Mouse (Mus musculus): ENCODE results near the gene Chaf1b.
A peak's percentile ranks its signal among the peaks of the same experiment; 100 is the strongest.

The Chaf1b gene

GRCm38 (mm10) chr16:93883423-93884085 is at the start of gene Chaf1b:
Gene Chaf1b, plus strand, starts transcription at chr16:93883901.
- DNase-seq (ENCODE audit: low read depth, low spot score), result peak; percentile 94

- DNase-seq (ENCODE audit: low read depth, low spot score), result no peak
Measured at GRCm38 (mm10) chr16:93834076-93834475, 49.6 kb upstream of the Chaf1b start.

- DNase-seq (ENCODE audit: low read depth, low spot score), result no peak
Measured at GRCm38 (mm10) chr16:93839049-93839448, 44.7 kb upstream of the Chaf1b start.

GRCm38 (mm10) chr16:93850527-93850926 is 33.2 kb upstream of the Chaf1b start:
- no peak for DNase-seq (ENCODE audit: low read depth, low spot score)

DNA sequence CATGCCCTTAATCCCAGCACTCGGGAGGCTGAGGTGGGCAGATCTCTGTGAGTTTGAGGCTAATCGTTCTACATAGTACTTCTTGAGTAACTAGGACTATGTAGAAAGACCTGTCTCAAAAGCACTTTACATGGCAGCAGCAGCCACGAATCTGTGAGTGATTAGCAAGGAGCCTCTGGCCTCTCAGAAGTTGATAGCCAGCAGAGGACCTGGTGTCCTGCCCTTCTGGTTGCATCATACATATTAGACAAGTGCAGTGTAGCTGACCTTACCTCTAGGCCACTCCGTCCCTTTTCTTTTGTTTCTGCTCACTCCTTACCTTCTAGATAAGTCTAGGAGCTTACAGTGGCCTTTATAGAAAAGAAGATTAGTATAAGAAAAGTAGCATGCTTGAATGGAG is 23.7 kb upstream of the Chaf1b start:
- DNase-seq (ENCODE audit: low read depth, low spot score), result no peak

DNA sequence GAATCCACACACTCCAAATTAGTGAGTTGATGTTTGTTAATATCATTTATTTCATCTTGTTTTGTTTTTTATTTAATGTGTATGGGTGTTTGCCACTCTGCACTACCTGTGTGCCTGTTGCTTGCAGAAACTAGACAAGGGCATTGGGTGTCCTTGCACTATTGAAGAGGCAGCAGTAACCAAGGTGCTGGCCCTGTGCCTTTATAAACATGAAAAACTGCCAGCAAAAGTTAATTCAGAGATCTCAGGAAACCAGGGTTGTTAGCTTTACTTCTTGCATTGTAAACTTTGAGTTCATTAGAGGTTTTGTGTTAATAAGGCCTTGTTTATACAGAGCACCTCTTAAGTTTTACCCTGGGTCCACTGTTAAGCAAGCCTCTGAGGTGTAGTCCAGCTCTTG is 23.0 kb upstream of the Chaf1b start:
- no peak for DNase-seq (ENCODE audit: low read depth, low spot score)

GRCm38 (mm10) chr16:93874841-93875240 is 8.9 kb upstream of the Chaf1b start:
- DNase-seq (ENCODE audit: low read depth, low spot score), result no peak

GRCm38 (mm10) chr16:93877612-93878380 is 5.9 kb upstream of the Chaf1b start:
- DNase-seq (ENCODE audit: low read depth, low spot score), result no peak

- DNase-seq (ENCODE audit: low read depth, low spot score), result no peak
Measured at GRCm38 (mm10) chr16:93884086-93884721, 503 bp downstream of the Chaf1b start.

DNA sequence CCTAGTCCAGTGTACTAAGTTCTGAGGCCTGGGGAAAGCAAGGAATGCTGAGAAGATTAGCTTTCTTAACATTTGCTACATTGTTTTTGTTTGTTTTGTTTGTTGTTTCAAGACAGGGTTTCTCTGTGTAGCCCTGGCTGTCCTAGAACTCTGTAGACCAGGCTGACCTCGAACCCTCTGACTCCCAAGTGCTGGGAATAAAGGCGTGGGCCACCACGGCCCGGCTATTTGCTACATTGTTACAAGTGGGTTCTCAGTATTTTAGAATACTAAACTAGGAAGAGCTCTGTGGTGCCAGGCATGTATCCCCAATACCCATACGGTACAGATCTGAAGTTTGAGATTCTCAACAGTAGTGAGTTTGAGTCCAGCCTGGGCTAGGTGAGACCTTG is 1.0 kb downstream of the Chaf1b start:
- no peak for DNase-seq (ENCODE audit: low read depth, low spot score)

- DNase-seq (ENCODE audit: low read depth, low spot score), result no peak
Measured at GRCm38 (mm10) chr16:93888481-93888880, 4.8 kb downstream of the Chaf1b start.

DNA sequence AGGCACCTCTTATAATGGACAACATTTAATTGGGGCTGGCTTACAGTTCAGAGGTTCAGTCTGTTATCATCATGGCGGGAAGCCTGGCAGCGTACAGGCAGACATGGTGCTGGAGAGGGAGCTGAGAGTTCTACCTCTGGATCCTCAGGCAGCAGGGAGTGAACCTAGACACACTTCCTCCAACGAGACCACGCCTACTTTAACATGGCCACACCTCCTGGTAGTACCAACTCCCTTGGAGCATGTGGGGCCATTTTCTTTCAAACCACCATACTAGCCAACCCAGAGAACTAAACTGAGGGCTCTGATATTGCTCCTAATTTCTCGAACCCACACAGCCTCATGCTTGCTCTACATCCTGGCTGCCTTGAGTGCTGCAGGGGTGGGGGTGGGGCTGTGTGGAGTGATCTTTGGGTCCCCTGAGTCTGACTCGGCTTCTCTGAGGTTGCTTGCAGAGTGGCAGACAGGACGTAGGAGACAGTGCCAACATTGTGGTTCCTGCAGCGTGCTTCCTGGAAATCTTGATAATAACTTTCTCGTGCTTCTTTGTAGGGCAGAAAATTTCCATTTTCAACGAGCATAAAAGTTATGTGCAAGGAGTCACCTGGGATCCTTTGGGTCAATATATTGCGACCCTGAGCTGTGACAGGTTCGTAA is 7.4 kb downstream of the Chaf1b start:
- no peak for DNase-seq (ENCODE audit: low read depth, low spot score)

DNA sequence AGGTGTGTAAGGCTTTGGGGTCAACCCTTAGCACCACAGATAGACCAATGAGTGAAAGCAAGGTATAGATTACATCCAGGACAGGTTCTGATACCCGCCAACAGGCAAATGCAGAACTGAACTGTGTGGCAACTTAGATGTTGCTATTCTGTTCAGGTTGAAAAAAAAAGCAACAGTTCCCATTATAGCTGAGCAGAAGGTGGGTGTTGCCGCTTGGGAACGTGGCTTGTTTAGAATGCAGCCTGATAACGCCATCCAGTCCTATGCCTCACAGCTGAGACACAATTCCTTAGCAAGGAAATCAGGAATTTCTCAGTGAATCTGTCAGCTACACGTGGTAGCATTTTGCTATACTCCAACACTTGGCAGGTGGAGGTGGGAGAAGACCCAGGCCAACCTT is 9.6 kb downstream of the Chaf1b start:
- DNase-seq (ENCODE audit: low read depth, low spot score), result no peak

- DNase-seq (ENCODE audit: low read depth, low spot score), result no peak
Measured at GRCm38 (mm10) chr16:93903027-93903426, 19.3 kb downstream of the Chaf1b start.

GRCm38 (mm10) chr16:93906156-93907014 is 22.7 kb downstream of the Chaf1b start:
- no peak for DNase-seq (ENCODE audit: low read depth, low spot score)

DNA sequence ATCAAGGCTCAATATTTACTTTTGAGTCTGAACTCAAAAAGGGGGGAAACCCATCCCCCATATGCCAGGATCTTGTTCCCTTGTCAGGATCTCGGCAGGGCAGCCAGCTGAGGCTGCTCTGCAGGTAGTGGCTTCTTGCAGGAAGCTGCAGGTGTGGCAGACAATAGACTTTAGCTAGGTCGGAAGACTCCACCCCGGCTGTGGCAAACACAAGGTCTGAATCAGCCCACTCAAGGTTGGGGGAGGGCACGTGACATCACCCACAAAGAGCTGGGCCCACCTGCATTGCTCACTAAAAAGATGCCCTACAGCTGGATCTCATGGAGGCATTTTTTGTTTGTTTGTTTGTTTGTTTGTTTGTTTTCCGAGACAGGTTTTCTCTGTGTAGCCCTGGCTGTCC is 24.1 kb downstream of the Chaf1b start:
- no peak for DNase-seq (ENCODE audit: low read depth, low spot score)

DNA sequence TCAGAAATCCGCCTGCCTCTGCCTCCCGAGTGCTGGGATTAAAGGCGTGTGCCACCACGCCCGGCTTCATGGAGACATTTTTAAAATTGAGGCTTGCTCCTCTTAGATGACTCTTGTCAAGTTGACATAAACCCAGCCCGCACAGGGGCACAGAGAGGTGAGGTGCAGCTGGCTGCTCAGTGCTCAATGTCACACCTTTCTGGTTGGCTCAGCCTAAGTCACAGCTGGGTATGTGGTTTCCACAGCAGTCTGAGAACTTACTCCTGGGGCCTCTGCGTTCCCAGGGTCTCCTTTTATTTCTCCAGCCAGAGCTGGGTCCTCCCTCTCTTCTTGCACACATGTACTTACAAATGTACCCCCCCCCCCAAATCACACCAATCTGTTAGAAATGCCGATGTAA is 24.5 kb downstream of the Chaf1b start:
- DNase-seq (ENCODE audit: low read depth, low spot score), result no peak

DNA sequence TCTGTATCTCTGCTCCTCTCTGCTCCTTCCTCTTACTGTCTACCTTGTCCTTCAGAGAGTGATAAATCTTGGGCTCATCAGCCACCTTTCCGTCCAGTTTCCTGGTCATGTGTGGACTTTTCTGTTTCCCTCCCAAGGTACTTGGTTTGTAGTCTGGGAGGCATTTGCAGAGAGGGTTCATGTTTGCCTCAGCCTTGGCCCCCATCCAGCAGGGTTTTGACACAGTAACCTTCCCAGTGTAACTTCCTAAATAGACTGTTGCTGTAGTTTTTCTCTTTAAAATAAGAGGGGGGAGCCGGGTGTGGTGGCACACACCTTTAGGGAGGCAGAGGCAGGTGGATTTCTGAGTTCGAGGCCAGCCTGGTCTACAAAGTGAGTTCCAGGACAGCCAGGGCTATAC is 26.2 kb downstream of the Chaf1b start:
- DNase-seq (ENCODE audit: low read depth, low spot score), result no peak

DNA sequence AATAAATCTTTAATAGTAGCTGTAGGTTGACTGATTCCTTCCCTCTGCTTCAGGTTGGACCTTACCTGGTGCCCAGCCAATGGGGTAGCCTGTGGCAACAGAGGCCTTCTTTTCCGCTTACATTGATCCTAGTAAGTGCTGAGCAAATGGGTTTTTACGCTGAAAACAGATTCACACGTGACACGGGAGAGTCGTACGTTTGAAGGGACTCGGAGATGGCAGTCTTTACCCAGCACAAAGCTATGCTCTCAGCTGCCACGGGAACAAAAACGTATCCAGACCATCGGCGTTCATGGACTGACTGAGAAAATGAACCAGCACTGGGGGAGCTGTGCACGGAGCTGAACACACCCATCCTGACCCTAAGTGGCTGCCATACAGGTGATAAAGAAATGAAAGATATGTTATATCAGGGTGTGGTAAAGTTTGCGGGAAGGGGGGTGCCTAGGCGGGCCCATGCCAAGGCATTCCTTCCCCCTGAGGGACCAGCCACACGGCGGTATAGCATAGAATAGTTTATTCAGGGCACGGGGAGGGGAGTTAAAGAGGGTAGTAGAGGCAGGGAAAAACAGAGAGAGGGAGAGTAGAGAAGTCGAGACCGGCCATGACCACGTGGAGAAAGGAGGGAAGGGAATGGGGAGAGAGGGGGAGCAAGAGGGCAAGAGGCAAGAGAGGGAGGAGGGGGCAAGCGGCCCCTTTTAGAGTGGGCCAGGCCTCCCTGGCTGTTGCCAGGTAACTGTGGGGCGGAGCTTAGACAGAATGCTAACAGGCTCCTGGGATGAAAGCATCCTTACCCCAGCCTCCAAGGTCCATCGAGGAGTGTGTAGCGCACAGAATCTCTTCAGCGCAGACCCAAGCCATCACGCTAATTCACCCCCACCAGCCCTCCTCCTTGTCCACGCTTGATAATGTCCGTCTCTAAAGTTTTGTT is 27.3 kb downstream of the Chaf1b start:
- no peak for DNase-seq (ENCODE audit: low read depth, low spot score)

DNA sequence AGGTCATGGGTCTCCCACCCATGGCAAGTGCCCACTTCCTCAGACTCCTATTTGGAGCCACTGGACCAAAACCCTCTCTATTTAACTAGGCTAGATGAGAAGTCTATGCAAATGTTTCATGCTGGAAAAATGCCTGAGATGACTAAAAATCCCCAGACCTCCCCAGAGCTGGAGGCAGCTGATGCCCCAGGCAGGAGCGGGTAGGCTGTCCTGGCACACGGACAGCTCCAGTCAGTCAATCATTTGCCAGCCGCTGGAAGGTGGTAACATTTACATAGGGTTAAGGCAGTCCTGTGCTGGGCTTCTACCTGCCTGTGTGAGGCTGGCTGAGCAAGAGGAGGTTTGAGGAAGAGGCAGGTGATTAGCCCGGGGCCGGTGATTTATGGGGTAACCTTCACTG is 28.5 kb downstream of the Chaf1b start:
- no peak for DNase-seq (ENCODE audit: low read depth, low spot score)
